Mouse (Mus musculus) liver, embryonic 16.5 days (tissue): ENCODE results near the gene Sdc4. TPM values are rescaled to one million over a fixed set of nuclear protein-coding genes. Genes with fewer than 3 reads are reported as not detected.

Experiments used
- ATAC-seq: fragments of 200-750 bp; cut with Nextera tagmentation; 2 replicates; pipeline ENCODE4 v1.8.0; 2017; ENCODE audit warnings: low read depth, mild to moderate bottlenecking, moderate number of reproducible peaks, moderate library complexity
- H3K27ac ChIP-seq: fragments of 300-500 bp; sonication (generic); 2 replicates; pipeline ENCODE4 v1.5.1; 2014; ENCODE audit warnings: mild to moderate bottlenecking, low read length
- H3K27me3 ChIP-seq: fragments of 300-500 bp; sonication (generic); 2 replicates; pipeline ENCODE4 v1.6.1; 2014; ENCODE audit warnings: low read depth, low read length, mixed read lengths; ENCODE audit not compliant: control insufficient read depth, insufficient read depth
- H3K36me3 ChIP-seq: fragments of 300-500 bp; sonication (generic); 2 replicates; pipeline ENCODE4 v1.6.1; 2014; ENCODE audit warnings: mild to moderate bottlenecking; ENCODE audit not compliant: control insufficient read depth, insufficient read depth
- H3K4me1 ChIP-seq: fragments of 300-500 bp; sonication (generic); 2 replicates; pipeline ENCODE4 v1.6.1; 2014; ENCODE audit warnings: low read depth, low read length, mixed read lengths; ENCODE audit not compliant: control insufficient read depth
- H3K4me2 ChIP-seq: fragments of 300-500 bp; sonication (generic); 2 replicates; pipeline ENCODE4 v1.6.1; 2014; ENCODE audit warnings: low read depth, low read length, mixed read lengths
- H3K4me3 ChIP-seq: fragments of 300-500 bp; sonication (generic); 2 replicates; pipeline ENCODE4 v1.5.1; 2014; ENCODE audit warnings: low read depth, mild to moderate bottlenecking, low read length
- H3K9ac ChIP-seq: fragments of 300-500 bp; sonication (generic); 2 replicates; pipeline ENCODE4 v1.6.1; 2014; ENCODE audit warnings: low read depth, low read length
- H3K9me3 ChIP-seq: fragments of 300-500 bp; sonication (generic); replicated peaks from 2 replicates; pipeline ENCODE4 v1.6.1; 2016; ENCODE audit warnings: low read length; ENCODE audit not compliant: control insufficient read depth
- WGBS: fragments of 180-500 bp; shearing (Covaris S2); extraction: QIAGEN DNeasy Blood & Tissue Kit; methylation state at CpG from one replicate; pipeline ENCODE4 v1.1.7; 2014; ENCODE audit not compliant: insufficient replicate concordance; 5-methylcytosine and 5-hydroxymethylcytosine counted together
- polyA plus RNA-seq: library from polyadenylated mRNA; unstranded; fragments of >200 nt; fragmentation: Nextera tagmentation; extraction: Ambion mirVana; gene quantifications from 2 replicates; pipeline ENCODE4 v1.2.1, GENCODE M21; 2015

The Sdc4 gene
- polyA plus RNA-seq, 1 experiment from 2014 or later: 72.5 TPM

DNA sequence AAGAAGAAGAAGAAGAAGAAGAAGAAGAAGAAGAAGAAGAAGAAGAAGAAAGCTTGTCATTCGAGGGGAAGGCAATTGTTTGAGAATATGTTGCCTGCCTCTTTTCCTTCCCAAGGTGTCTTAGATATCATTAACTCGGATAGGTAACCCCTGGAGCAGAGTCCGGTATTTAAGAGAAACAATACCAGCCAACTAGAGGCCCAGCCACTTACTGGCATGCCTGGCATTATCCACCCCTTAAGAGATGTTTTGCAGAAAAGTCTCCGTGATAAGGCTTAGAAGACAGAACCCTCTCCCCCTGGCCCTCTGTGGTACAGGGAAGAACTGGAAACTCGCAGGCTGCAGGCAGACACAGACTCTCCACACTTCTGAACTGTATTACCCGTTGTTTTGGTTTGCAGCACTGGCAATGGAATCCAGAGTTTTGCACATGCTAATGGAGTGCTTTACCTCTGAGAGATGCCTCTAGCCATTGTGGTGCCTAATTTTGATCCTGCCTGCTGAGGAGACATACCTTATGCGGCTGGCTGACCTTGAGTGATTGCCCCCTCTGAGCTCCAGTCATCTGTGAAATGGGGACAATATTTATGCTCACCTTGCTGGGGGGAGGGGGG is 10.3 kb upstream of the Sdc4 start:
- Histone ChIP-seq H3K9me3 (no peaks in the 10 kb centered on the region), H3K4me3 (no peak overlapping the region), H3K4me2 (no peak overlapping the region), H3K27me3 (no peaks in the 10 kb centered on the region), H3K9ac (no peak overlapping the region), H3K4me1 (no peaks in the 10 kb centered on the region; the same call in none of the 2 replicates), H3K27ac (no peak overlapping the region), H3K36me3 (no peaks in the 10 kb centered on the region)
- WGBS: 51% methylated on average over 7 of the region's 7 CpGs
- no peak for ATAC-seq

DNA sequence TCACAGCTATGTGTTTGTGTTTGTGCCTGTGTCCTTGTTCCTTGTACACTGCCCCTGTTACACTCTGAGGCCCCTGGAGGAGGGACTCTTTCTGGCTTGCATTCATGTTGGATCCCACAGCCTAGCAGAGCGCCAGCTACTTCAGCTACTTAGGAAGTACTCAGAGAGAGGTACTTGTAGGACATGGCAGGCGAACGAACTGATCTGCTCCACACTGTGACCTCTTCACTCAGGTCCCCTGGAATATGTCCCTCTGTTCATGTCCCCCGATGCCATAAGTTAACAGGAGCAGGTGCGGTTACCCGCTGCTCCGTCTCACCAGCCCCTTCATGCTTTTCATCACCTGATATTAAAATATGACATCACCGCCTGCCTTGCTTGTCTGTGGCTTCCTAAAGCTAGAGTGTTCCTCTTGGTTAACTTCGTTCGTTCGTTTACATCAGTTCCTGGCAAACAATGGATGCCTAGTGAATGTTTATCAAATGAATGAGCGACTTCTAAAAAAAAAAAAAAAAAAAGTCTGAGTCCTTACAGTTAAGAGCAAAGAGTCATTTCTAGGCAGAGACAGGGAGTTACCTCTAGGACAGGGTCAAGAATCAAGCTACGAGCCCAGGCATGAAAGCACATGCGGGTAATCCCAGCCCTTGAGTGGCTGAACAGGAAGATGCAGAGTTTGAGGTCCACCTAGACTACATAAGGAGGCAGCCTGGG is 9.5 kb upstream of the Sdc4 start:
- whole genome bisulfite sequencing: 55% methylated on average over 14 of the region's 14 CpGs
- Histone ChIP-seq H3K9ac (no peak overlapping the region), H3K4me2 (no peak overlapping the region), H3K27me3 (no peaks in the 10 kb centered on the region), H3K4me3 (no peak overlapping the region), H3K9me3 (no peaks in the 10 kb centered on the region), H3K27ac (no peak overlapping the region), H3K36me3 (no peaks in the 10 kb centered on the region), H3K4me1 (no peaks in the 10 kb centered on the region; the same call in none of the 2 replicates)
- no peak for ATAC-seq

DNA sequence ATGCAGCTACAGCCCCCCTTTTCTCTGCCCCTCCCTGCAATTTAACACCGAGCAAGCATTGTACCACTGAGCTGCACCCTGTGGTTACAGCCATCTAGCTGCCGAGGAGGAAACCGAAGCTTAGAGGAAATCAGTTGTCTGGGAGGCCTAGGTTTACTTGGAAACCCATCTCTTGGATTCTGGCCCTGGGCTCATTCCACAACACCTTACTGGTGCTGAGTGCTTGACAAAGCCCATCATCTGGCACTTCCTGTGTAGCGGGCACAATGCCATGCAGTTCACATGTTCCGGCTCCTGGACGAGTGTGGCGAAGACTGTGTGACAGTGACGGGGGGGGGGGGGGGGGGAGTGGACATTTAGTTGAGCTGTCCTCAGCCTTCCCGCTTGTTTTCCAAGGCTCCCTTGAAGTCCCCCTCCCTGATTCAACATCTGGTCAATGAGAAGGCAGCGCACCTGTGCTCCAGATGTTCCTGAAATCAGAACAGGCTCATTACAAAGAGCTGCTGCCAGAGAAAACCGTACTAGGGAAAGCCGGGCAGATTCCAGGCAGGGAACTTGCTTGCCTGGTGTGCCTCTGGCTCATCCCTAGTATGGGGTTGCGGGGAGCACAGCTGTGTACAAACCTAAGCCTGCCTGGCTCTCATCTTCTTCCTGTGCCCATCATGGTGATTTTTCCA is 8.5 kb upstream of the Sdc4 start:
- Histone ChIP-seq H3K27ac (no peak overlapping the region), H3K9me3 (no peaks in the 10 kb centered on the region), H3K4me2 (no peak overlapping the region), H3K27me3 (no peaks in the 10 kb centered on the region), H3K9ac (no peak overlapping the region), H3K4me3 (no peak overlapping the region), H3K36me3 (no peaks in the 10 kb centered on the region), H3K4me1 (no peaks in the 10 kb centered on the region; the same call in none of the 2 replicates)
- ATAC-seq: no peak
- WGBS: 47% methylated on average over 12 of the region's 13 CpGs

DNA sequence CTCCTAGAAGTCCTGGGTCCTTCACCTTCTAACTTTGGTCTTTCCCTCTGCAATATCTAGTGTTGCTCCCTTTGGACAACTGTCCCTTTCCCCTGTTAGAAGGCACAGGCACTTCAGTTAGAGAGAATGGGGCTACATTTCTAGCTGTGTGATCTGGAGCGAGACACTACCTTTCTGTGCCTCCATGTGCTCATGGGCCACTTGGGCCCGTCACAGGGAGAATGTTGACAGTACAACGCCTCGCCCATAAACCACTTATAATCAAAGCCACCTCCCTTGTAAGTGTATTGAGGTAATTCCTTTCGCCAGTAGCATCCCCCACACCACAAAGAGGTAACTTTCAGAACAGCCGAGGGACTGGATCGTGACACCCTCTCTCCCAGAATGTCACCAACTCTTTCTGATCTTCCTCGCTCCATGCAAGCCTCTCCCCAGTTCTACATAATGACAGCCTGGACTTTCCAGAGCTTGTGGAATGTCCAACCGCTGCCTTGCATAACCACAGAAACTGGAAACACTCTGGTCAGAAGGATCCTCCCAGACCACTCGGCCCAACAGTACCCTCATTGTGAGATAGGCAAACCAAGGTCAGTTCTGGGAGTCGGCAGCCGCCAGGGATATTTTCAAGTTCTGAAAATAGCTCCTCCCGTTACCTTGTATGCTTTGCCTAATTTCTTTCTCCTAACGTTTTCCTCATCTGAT is 5.8 kb upstream of the Sdc4 start:
- WGBS: 70% methylated on average over 14 of the region's 14 CpGs
- no peak overlapping the region for H3K4me3 ChIP-seq

DNA sequence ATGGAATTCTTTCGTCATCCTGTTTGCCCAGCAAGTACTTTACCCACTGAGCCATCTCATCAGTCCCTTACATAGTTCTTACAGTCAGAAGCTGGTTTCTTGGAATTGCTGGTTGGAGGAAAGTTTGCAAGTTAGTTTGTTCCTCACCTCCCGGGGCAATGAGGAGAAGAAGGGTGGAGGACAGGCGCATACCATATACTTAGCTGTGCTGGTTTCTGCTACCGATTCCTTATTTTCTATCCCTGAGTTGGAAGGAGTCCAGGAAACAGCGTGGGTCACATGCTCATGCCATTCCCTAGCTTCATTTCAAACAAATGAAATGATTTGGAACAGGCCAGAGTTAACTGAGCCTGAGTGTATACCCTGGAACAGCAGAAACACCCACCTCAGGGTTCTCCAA is 5.2 kb upstream of the Sdc4 start:
- no peaks in the 10 kb centered on the region; the same call in 1 of the 2 replicates for H3K4me1 ChIP-seq
- no peak for ATAC-seq
- H3K4me2 ChIP-seq: no peak overlapping the region
- H3K27ac ChIP-seq: no peak overlapping the region
- H3K9me3 ChIP-seq: no peaks in the 10 kb centered on the region
- WGBS: 56% methylated on average over 5 of the region's 5 CpGs
- H3K27me3 ChIP-seq: peaks cover under 1% of the 10 kb centered on the region; the same call in 1 of the 2 replicates
- H3K36me3 ChIP-seq: no peaks in the 10 kb centered on the region
- H3K4me3 ChIP-seq: no peak overlapping the region
- H3K9ac ChIP-seq: no peak overlapping the region

More for the DNA sequence above, 5.8 kb upstream of the Sdc4 start:
- no peak overlapping the region for H3K27ac ChIP-seq
- no peaks in the 10 kb centered on the region for H3K27me3 ChIP-seq
- ATAC-seq: no peak
- H3K36me3 ChIP-seq: no peaks in the 10 kb centered on the region
- no peak overlapping the region for H3K9ac ChIP-seq
- no peaks in the 10 kb centered on the region for H3K9me3 ChIP-seq
- H3K4me1 ChIP-seq: no peaks in the 10 kb centered on the region; the same call in 1 of the 2 replicates
- no peak overlapping the region for H3K4me2 ChIP-seq

DNA sequence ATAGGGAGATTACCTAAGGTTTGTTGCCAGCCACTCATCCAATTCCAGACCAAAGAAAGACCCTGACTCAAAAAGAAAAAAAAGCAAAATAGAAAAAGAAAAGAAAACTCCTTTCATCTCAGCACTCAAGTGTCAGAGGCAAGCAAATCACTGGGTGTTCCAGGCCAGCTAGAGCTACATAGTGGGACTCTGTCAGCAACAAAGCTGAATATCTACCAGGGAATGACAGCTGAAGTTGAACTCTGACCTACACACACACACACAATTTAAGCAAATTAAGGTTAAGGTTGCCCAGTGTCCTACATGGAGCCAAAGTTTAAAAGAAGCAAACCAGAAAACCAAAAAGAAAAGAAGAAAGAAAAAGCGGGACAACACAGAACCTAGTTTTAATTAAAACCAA is 4.5 kb upstream of the Sdc4 start:
- Histone ChIP-seq H3K4me3 (no peak overlapping the region), H3K27ac (no peak overlapping the region), H3K9me3 (no peaks in the 10 kb centered on the region), H3K4me2 (no peak overlapping the region), H3K27me3 (peaks cover 8% of the 10 kb centered on the region), H3K9ac (no peak overlapping the region), H3K36me3 (no peaks in the 10 kb centered on the region), H3K4me1 (no peaks in the 10 kb centered on the region; the same call in none of the 2 replicates)
- ATAC-seq: no peak
- 58% methylated on average over 1 of the region's 1 CpGs for WGBS

DNA sequence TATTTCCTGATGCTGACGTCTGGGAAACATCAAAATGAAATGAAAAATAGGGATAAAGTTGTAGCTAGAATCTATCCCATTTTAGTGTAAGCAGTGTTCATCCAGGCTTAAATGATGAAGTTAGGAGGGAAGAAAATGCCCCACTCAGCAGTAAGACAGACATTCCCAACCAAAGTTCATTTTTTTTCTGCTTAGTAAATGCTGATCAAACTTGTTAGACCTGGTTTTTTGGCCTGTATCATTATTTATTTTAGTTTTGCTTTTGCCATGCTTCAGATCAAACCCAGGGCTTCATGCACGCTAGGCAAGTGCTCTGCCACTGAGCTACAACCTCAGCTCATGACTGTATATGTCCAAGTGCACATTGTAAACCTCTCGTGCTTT is 2.4 kb upstream of the Sdc4 start:
- Histone ChIP-seq H3K4me2 (no peak overlapping the region), H3K4me1 (no peaks in the 10 kb centered on the region; the same call in none of the 2 replicates), H3K9me3 (no peaks in the 10 kb centered on the region), H3K4me3 (no peak overlapping the region), H3K27ac (no peak overlapping the region), H3K27me3 (peaks cover 21% of the 10 kb centered on the region), H3K36me3 (no peaks in the 10 kb centered on the region), H3K9ac (no peak overlapping the region)
- WGBS: 37% methylated on average over 3 of the region's 3 CpGs
- ATAC-seq: no peak

DNA sequence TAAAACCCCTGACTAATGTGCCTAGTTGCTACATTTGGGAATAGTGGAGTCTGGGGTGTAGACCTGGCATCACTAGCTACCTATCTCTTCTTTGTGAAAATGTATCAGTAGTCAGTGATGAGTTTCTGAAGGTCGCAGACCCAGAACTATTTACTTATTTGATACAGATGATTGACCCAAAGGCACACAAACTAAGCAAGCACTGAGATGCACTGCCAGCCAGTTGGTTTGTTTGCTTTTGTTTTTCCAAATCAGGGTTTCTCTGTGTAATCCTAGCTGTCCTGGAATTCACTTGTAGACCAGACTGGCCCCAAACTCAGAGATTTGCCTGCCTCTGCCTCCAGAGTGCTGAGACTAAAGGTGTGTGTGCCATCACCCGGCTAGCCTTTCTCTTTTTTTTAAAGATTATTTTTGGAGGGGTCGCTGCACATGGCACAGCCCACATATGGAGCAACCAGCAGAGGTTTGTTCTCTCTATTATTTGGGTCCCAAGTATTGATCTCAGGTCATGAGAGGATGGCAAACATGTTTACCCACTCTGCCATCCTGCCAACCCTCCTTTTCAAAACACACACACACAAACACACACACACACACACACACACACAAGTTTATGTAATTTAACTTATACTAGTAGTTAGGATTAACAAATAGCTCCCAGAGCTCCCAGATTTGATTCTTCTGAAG is 1.9 kb upstream of the Sdc4 start:
- no peak overlapping the region for H3K9ac ChIP-seq
- H3K4me3 ChIP-seq: no peak overlapping the region
- 0 out of 2 replicates have a peak overlapping the region, but pooled peaks have one; percentile 14 for H3K27ac ChIP-seq
- no peak for ATAC-seq
- H3K4me1 ChIP-seq: no peaks in the 10 kb centered on the region; the same call in none of the 2 replicates
- no peaks in the 10 kb centered on the region for H3K36me3 ChIP-seq
- H3K9me3 ChIP-seq: no peaks in the 10 kb centered on the region
- WGBS: 41% methylated on average over 3 of the region's 3 CpGs
- H3K27me3 ChIP-seq: peaks cover 21% of the 10 kb centered on the region
- H3K4me2 ChIP-seq: no peak overlapping the region
